Mouse (Mus musculus): Measurements from ENCODE around the gene Prss30. TPM values are rescaled to one million over a fixed set of nuclear protein-coding genes. Genes with fewer than 3 reads are reported as not detected.

Gene Prss30
- total and polyA plus RNA-seq, 3 experiments: not detected

- H3K4me3 ChIP-seq (ENCODE audit: control insufficient read depth in 1 of 2, insufficient read depth in 1 of 2, low read depth in 2 of 2, low read length in 2 of 2): no peak overlapping the region
- DNase-seq (ENCODE audit: low read depth, low spot score): no peak
- TF ChIP-seq ZNF384 (IDR thresholded peaks at IDR 0.05; ENCODE audit: low read depth, low read length) (no peak), RAD21 (IDR thresholded peaks at IDR 0.05; ENCODE audit: low read depth, low read length) (no peak), SIN3A (IDR thresholded peaks at IDR 0.05; ENCODE audit: low read length) (no peak), GATA1 (IDR thresholded peaks at IDR 0.05; ENCODE audit: low read depth, low read length) (no peak), EP300 (IDR thresholded peaks at IDR 0.05; ENCODE audit: low read depth in 1 of 2, low read length in 2 of 2) (no peak), MXI1 (IDR thresholded peaks at IDR 0.05; ENCODE audit: low read depth, low read length) (no peak), POLR2AphosphoS5 (IDR thresholded peaks at IDR 0.05; ENCODE audit: borderline replicate concordance, low read depth, low read length) (no peak), UBTF (IDR thresholded peaks at IDR 0.05; ENCODE audit: borderline replicate concordance, insufficient read depth, low read depth, low read length) (no peak), USF1 (IDR thresholded peaks at IDR 0.05; ENCODE audit: low read depth, low read length) (no peak)
- no peak overlapping the region for H3K27ac ChIP-seq (ENCODE audit: control insufficient read depth, low read depth, low read length)
- H3K36me3 ChIP-seq (ENCODE audit: control insufficient read depth in 1 of 2, insufficient read depth in 2 of 2, low read length in 2 of 2): peaks cover 0 to 2% of the 10 kb centered on the region in 2 experiments; a peak in 1 of 4 replicates
- H3K27me3 ChIP-seq (ENCODE audit: control insufficient read depth in 1 of 2, insufficient read depth in 2 of 2, low read length in 2 of 2): peaks cover 2% of the 10 kb centered on the region in 2 experiments; a peak in 3 of 4 replicates
- H3K4me1 ChIP-seq (ENCODE audit: control insufficient read depth in 1 of 2, insufficient read depth in 2 of 2, low read length in 2 of 2): peaks cover 10 to 19% of the 10 kb centered on the region in 2 experiments
- no peaks in the 10 kb centered on the region for H3K79me2 ChIP-seq (ENCODE audit: control insufficient read depth, insufficient read depth, low read length, poor library complexity)
- H3K9ac ChIP-seq (ENCODE audit: control insufficient read depth, low read depth, low read length, poor library complexity, severe bottlenecking): no peak overlapping the region
- H3K9me3 ChIP-seq (replicated peaks; ENCODE audit: insufficient read depth, low read length): no peaks in the 10 kb centered on the region
Observed at GRCm38 (mm10) chr17:24008105-24008504, 27.7 kb upstream of the Prss30 start.

- peaks cover 0 to 2% of the 10 kb centered on the region in 2 experiments; a peak in 1 of 4 replicates for H3K36me3 ChIP-seq (ENCODE audit: control insufficient read depth in 1 of 2, insufficient read depth in 2 of 2, low read length in 2 of 2)
- TF ChIP-seq NELFE (IDR thresholded peaks at IDR 0.05; ENCODE audit: low read depth, low read length) (no peak), USF1 (IDR thresholded peaks at IDR 0.05; ENCODE audit: low read depth, low read length) (no peak), RCOR1 (IDR thresholded peaks at IDR 0.05; ENCODE audit: low read depth, low read length) (no peak), UBTF (IDR thresholded peaks at IDR 0.05; ENCODE audit: borderline replicate concordance, insufficient read depth, low read depth, low read length) (no peak), USF2 (IDR thresholded peaks at IDR 0.05; ENCODE audit: borderline replicate concordance in 1 of 2, insufficient read depth in 1 of 2, low read depth in 1 of 2, low read length in 2 of 2) (no peak), BHLHE40 (IDR thresholded peaks at IDR 0.05; ENCODE audit: borderline replicate concordance, low read depth, low read length) (no peak), SMC3 (IDR thresholded peaks at IDR 0.05; ENCODE audit: low read depth, low read length) (no peak), ZC3H11A (IDR thresholded peaks at IDR 0.05; ENCODE audit: low read depth, low read length) (no peak), POLR2AphosphoS5 (IDR thresholded peaks at IDR 0.05; ENCODE audit: borderline replicate concordance, low read depth, low read length) (no peak), GABPA (IDR thresholded peaks at IDR 0.05; ENCODE audit: low read depth, low read length) (no peak), CHD1 (IDR thresholded peaks at IDR 0.05; ENCODE audit: low read depth, low read length) (no peak), E2F4 (IDR thresholded peaks at IDR 0.05; ENCODE audit: borderline replicate concordance, low read depth, low read length) (no peak)
- H3K4me3 ChIP-seq (ENCODE audit: control insufficient read depth in 1 of 2, insufficient read depth in 1 of 2, low read depth in 2 of 2, low read length in 2 of 2): no peak overlapping the region
- H3K27me3 ChIP-seq (ENCODE audit: control insufficient read depth in 1 of 2, insufficient read depth in 2 of 2, low read length in 2 of 2): peaks cover 2% of the 10 kb centered on the region in 2 experiments; a peak in 3 of 4 replicates
- H3K9ac ChIP-seq (ENCODE audit: control insufficient read depth, low read depth, low read length, poor library complexity, severe bottlenecking): no peak overlapping the region
- peaks cover 10 to 19% of the 10 kb centered on the region in 2 experiments for H3K4me1 ChIP-seq (ENCODE audit: control insufficient read depth in 1 of 2, insufficient read depth in 2 of 2, low read length in 2 of 2)
- H3K9me3 ChIP-seq (replicated peaks; ENCODE audit: insufficient read depth, low read length): no peaks in the 10 kb centered on the region
- no peaks in the 10 kb centered on the region for H3K79me2 ChIP-seq (ENCODE audit: control insufficient read depth, insufficient read depth, low read length, poor library complexity)
- no peak overlapping the region for H3K27ac ChIP-seq (ENCODE audit: control insufficient read depth, low read depth, low read length)
- DNase-seq (ENCODE audit: low read depth, low spot score): peak; percentile 10
Observed at GRCm38 (mm10) chr17:24007391-24007790, 27.0 kb upstream of the Prss30 start.

Data from MEL (cell line).